ENCODE assay signal across 15 mouse cellular contexts in genomic region chr13:55843700-55844099, GRCm38 (mm10). TPM values are rescaled to one million over a fixed set of nuclear protein-coding genes. Genes with fewer than 3 reads are reported as not detected.
A peak's percentile ranks its signal among the peaks of the same experiment; 100 is the strongest.
DNase-seq lines count a peak whose midpoint lies in the region; TF ChIP-seq lines count a peak whose summit lies in the region.
"Had no signal": no experiment of that assay in that cellular context is flagged by ENCODE, and none has a peak within 500 bp of the region (broad histone marks: within the 10 kb centered on the region; RNA-seq: fewer than 3 reads in every experiment).

No protein-coding gene starts in this region.

- H3K27me3 ChIP-seq in CH12.LX (replicated peaks), result peaks cover 3% of the 10 kb centered on the region

- dilution Hi-C loops in CH12.LX (cut with MboI; ENCODE audit: extremely low pct_ligation_motif_present, extremely low pct_unique_long_range_greater_than_20kb, low sequenced_read_pairs), result no loop called here

- no peak overlapping the region for H3K4me3 ChIP-seq in layer of hippocampus, adult 2 months
- no peak overlapping the region for H3K4me3 ChIP-seq in CH12.LX (replicated peaks in 1 of 3; ENCODE audit: low read depth in 2 of 3, low read length in 2 of 3, poor library complexity in 1 of 3)
- H3K4me3 ChIP-seq: forebrain, embryonic 15.5 days; hindbrain, embryonic 13.5 days had no signal

- peak; percentile 7 for TF ChIP-seq RAD21 in CH12.LX (IDR thresholded peaks at IDR 0.05; ENCODE audit: low read depth, low read length)

- no peak overlapping the region for H3K9ac ChIP-seq in CH12.LX (ENCODE audit: insufficient read depth, low read depth)
- H3K9ac ChIP-seq: forebrain, embryonic 15.5 days; hindbrain, embryonic 13.5 days had no signal

- no peak overlapping the region for H3K27ac ChIP-seq in layer of hippocampus, adult 2 months
- no peak overlapping the region for H3K27ac ChIP-seq in CH12.LX (ENCODE audit: insufficient read depth, low read depth)
- H3K27ac ChIP-seq: forebrain, embryonic 15.5 days; hindbrain, embryonic 13.5 days; macrophage had no signal

- H3K9me3 ChIP-seq in CH12.LX (replicated peaks; ENCODE audit: low read length), result peaks cover 5% of the 10 kb centered on the region
- H3K9me3 ChIP-seq: forebrain, embryonic 15.5 days had no signal

- H3K4me1 ChIP-seq in CH12.LX (ENCODE audit: control insufficient read depth in 1 of 2, insufficient read depth in 2 of 2), result peaks cover 4 to 35% of the 10 kb centered on the region in 2 experiments

- TF ChIP-seq EP300 in CH12.LX (IDR thresholded peaks at IDR 0.05; ENCODE audit: low read length), result no peak

- peak; percentile 66 for TF ChIP-seq CTCF in layer of hippocampus, adult 2 months (conservative IDR thresholded peaks at IDR 0.05)
- peak; percentile 47 to 65 for TF ChIP-seq CTCF in CH12.LX (conservative IDR thresholded peaks at IDR 0.05 in 1 of 2, IDR thresholded peaks at IDR 0.05 in 1 of 2; ENCODE audit: low read depth in 2 of 2, low read length in 2 of 2)

- no peak for DNase-seq in layer of hippocampus, adult 2 months (ENCODE audit: low spot score in 2 of 2)
- no peak for DNase-seq in layer of hippocampus, adult 11-12 months (ENCODE audit: low spot score)
- DNase-seq in 3T3-L1 (ENCODE audit: low read depth, low spot score) (peak; percentile 20), CH12.LX (ENCODE audit: extremely low read depth) (peak; percentile 12), MN1 (ENCODE audit: low spot score) (no peak)
- DNase-seq in c-Kit-negative CD71-positive TER-119-positive erythroid progenitor cells, embryonic 14.5 days (ENCODE audit: low read depth, low spot score), result peak; percentile 17
- DNase-seq in adrenal gland, adult 18-20 months (ENCODE audit: low spot score in 2 of 2), result no peak
- DNase-seq: heart, adult 18-20 months; kidney, postnatal 25 days; retina, postnatal 1 day had no signal

- no peak for TF ChIP-seq POLR2A in CH12.LX (IDR thresholded peaks at IDR 0.05; ENCODE audit: low read depth, low read length)

- in situ Hi-C loops in CH12.LX (cut with MboI; ENCODE audit: low pct_ligation_motif_present, low pct_unique_long_range_greater_than_20kb, low sequenced_read_pairs), result no loop called here

- H3K36me3 ChIP-seq in CH12.LX (replicated peaks in 1 of 2; ENCODE audit: control insufficient read depth in 1 of 2, insufficient read depth in 1 of 2, low read length in 1 of 2), result no peaks in the 10 kb centered on the region
- H3K36me3 ChIP-seq: forebrain, embryonic 15.5 days; hindbrain, embryonic 13.5 days had no signal

- H3K4me2 ChIP-seq in CH12.LX (ENCODE audit: insufficient read depth, low read depth, poor library complexity, severe bottlenecking), result no peak overlapping the region
- H3K4me2 ChIP-seq: forebrain, embryonic 15.5 days; hindbrain, embryonic 13.5 days had no signal

- H3K79me2 ChIP-seq in CH12.LX (replicated peaks; ENCODE audit: control insufficient read depth, extremely low read depth, insufficient read depth, poor library complexity, severe bottlenecking), result no peaks in the 10 kb centered on the region

TF ChIP-seq in CH12.LX, 34 proteins besides CTCF, POLR2A, EP300 and RAD21:
- TF ChIP-seq UBTF (IDR thresholded peaks at IDR 0.05; ENCODE audit: low read depth, low read length) (no peak), CHD2 (IDR thresholded peaks at IDR 0.05; ENCODE audit: low read length) (no peak), NRF1 (IDR thresholded peaks at IDR 0.05; ENCODE audit: low read depth, low read length) (no peak), SIN3A (IDR thresholded peaks at IDR 0.05; ENCODE audit: low read length) (no peak), PAX5 (IDR thresholded peaks at IDR 0.05; ENCODE audit: low read length) (no peak), SMC3 (IDR thresholded peaks at IDR 0.05; ENCODE audit: low read depth, low read length) (peak; percentile 18; the same call in 1 of the 2 replicates), ZMIZ1 (IDR thresholded peaks at IDR 0.05; ENCODE audit: low read depth, low read length) (no peak), POLR2AphosphoS2 (IDR thresholded peaks at IDR 0.05; ENCODE audit: low read depth, low read length) (no peak)

RNA-seq across cellular contexts. Expression of gene Pitx1, which starts 7.7 kb away (rescaled TPM):
- not detected for total RNA-seq in layer of hippocampus, adult 2 months (2021)
- total RNA-seq in CH12.LX (2012; rRNA removed) (not detected in 2 replicates), CH12.LX (2014; rRNA removed) (not detected in 2 replicates)
- not detected in 2 replicates for polyA plus RNA-seq in CH12.LX (2012; ENCODE audit: insufficient read length, low read depth)
- total RNA-seq in adrenal gland, adult 18-20 months (2021), result not detected
- total RNA-seq: heart, adult 18-20 months; left cerebral cortex, postnatal 36 days had no signal
- polyA plus RNA-seq: forebrain, embryonic 15.5 days; macrophage had no signal

RNA-seq across cellular contexts. Expression of gene Catsper3, which starts 59.3 kb away (rescaled TPM):
- total RNA-seq in layer of hippocampus, adult 2 months (2021), result under 1 TPM in 1 of 2 experiments, not detected in 1; 0.27 TPM
- total RNA-seq in CH12.LX (2012; rRNA removed) (not detected in 2 replicates), CH12.LX (2014; rRNA removed) (not detected in 2 replicates)
- not detected in 2 replicates for polyA plus RNA-seq in CH12.LX (2012; ENCODE audit: insufficient read length, low read depth)
- not detected for total RNA-seq in adrenal gland, adult 18-20 months (2021)
- polyA plus RNA-seq: embryonic facial prominence, embryonic 11.5 days; forebrain, embryonic 15.5 days; hindbrain, embryonic 13.5 days; macrophage had no signal

Comparison
In these comparisons a context has a peak if more than half of its experiments do, and no peak if none do; other contexts are left out.
1. DNase-seq: peak in 3T3-L1 (single experiment), CH12.LX (single experiment) and c-Kit-negative CD71-positive TER-119-positive erythroid progenitor cells, embryonic 14.5 days (single experiment); none in layer of hippocampus, adult 2 months (0 of 2), layer of hippocampus, adult 11-12 months (single experiment), adrenal gland, adult 18-20 months (0 of 2) and MN1 (single experiment).